Mouse (Mus musculus): ENCODE measurements at regions not wholly inside any gene's neighbourhood (a gene's known extent, or its start where the extent isn't known, plus 50 kb on each side); places are given as distances from the start of the nearest gene placed in this dataset.
"Not testable (repeated sequence)": the region's sequence is repeated elsewhere in the genome, so short reads cannot be mapped to it uniquely, and the experiment has no call there.

- ATAC-seq (replicated peaks; ENCODE audit: extremely low read depth, insufficient read depth, low FRiP score); H3K27ac ChIP-seq (ENCODE audit: low read length); H3K36me3 ChIP-seq (ENCODE audit: control insufficient read depth, insufficient read depth); H3K4me2 ChIP-seq (ENCODE audit: low read depth, low read length); H3K4me3 ChIP-seq (ENCODE audit: low read length); H3K27me3 ChIP-seq (ENCODE audit: control insufficient read depth, insufficient read depth, low read length); H3K9ac ChIP-seq (ENCODE audit: low read length); H3K9me3 ChIP-seq (replicated peaks; ENCODE audit: control insufficient read depth, low read length); H3K4me1 ChIP-seq (ENCODE audit: control insufficient read depth, insufficient read depth, low read length): not testable (repeated sequence)
- WGBS: 84% methylated on average over 2 of the region's 2 CpGs
Observed at GRCm38 (mm10) chr7:77200903-77201302, 971.2 kb downstream of the Agbl1 start.

- 58% methylated on average over 3 of the region's 3 CpGs for WGBS
- H3K36me3 ChIP-seq (ENCODE audit: control insufficient read depth, insufficient read depth): no peaks in the 10 kb centered on the region
- ATAC-seq (replicated peaks; ENCODE audit: extremely low read depth, insufficient read depth, low FRiP score): no peak
- no peak overlapping the region for H3K4me3 ChIP-seq (ENCODE audit: low read length)
- no peaks in the 10 kb centered on the region for H3K4me1 ChIP-seq (ENCODE audit: control insufficient read depth, insufficient read depth, low read length)
- no peak overlapping the region for H3K4me2 ChIP-seq (ENCODE audit: low read depth, low read length)
- no peak overlapping the region for H3K9ac ChIP-seq (ENCODE audit: low read length)
- H3K27ac ChIP-seq (ENCODE audit: low read length): no peak overlapping the region
- no peaks in the 10 kb centered on the region for H3K27me3 ChIP-seq (ENCODE audit: control insufficient read depth, insufficient read depth, low read length)
- no peaks in the 10 kb centered on the region for H3K9me3 ChIP-seq (replicated peaks; ENCODE audit: control insufficient read depth, low read length)
Observed at GRCm38 (mm10) chr7:77205604-77206003, 975.9 kb downstream of the Agbl1 start.

- Histone ChIP-seq H3K27me3 (ENCODE audit: control insufficient read depth, insufficient read depth, low read length) (no peaks in the 10 kb centered on the region), H3K4me2 (ENCODE audit: low read depth, low read length) (no peak overlapping the region)
- WGBS: 61% methylated on average over 1 of the region's 1 CpGs
Observed at GRCm38 (mm10) chr7:77249391-77249790, 1019.7 kb downstream of the Agbl1 start.

GRCm38 (mm10) chr7:77287657-77288056, 1058.0 kb downstream of the Agbl1 start:
- no peak for ATAC-seq (replicated peaks; ENCODE audit: extremely low read depth, insufficient read depth, low FRiP score)
- Histone ChIP-seq H3K9me3 (replicated peaks; ENCODE audit: control insufficient read depth, low read length) (no peaks in the 10 kb centered on the region), H3K27ac (ENCODE audit: low read length) (no peak overlapping the region), H3K27me3 (ENCODE audit: control insufficient read depth, insufficient read depth, low read length) (no peaks in the 10 kb centered on the region), H3K36me3 (ENCODE audit: control insufficient read depth, insufficient read depth) (no peaks in the 10 kb centered on the region), H3K9ac (ENCODE audit: low read length) (no peak overlapping the region), H3K4me2 (ENCODE audit: low read depth, low read length) (no peak overlapping the region), H3K4me1 (ENCODE audit: control insufficient read depth, insufficient read depth, low read length) (no peaks in the 10 kb centered on the region), H3K4me3 (ENCODE audit: low read length) (no peak overlapping the region)
- 61% methylated on average over 4 of the region's 4 CpGs for WGBS

More at GRCm38 (mm10) chr7:77249391-77249790, 1019.7 kb downstream of the Agbl1 start:
- Histone ChIP-seq H3K27ac (ENCODE audit: low read length) (no peak overlapping the region), H3K9ac (ENCODE audit: low read length) (no peak overlapping the region), H3K9me3 (replicated peaks; ENCODE audit: control insufficient read depth, low read length) (no peaks in the 10 kb centered on the region), H3K4me1 (ENCODE audit: control insufficient read depth, insufficient read depth, low read length) (no peaks in the 10 kb centered on the region), H3K4me3 (ENCODE audit: low read length) (no peak overlapping the region), H3K36me3 (ENCODE audit: control insufficient read depth, insufficient read depth) (no peaks in the 10 kb centered on the region)
- no peak for ATAC-seq (replicated peaks; ENCODE audit: extremely low read depth, insufficient read depth, low FRiP score)

- H3K27me3 ChIP-seq (ENCODE audit: control insufficient read depth, insufficient read depth, low read length): no peaks in the 10 kb centered on the region
- H3K27ac ChIP-seq (ENCODE audit: low read length): no peak overlapping the region
- no peak for ATAC-seq (replicated peaks; ENCODE audit: extremely low read depth, insufficient read depth, low FRiP score)
- H3K4me2 ChIP-seq (ENCODE audit: low read depth, low read length): no peak overlapping the region
- no peaks in the 10 kb centered on the region for H3K4me1 ChIP-seq (ENCODE audit: control insufficient read depth, insufficient read depth, low read length)
- no peaks in the 10 kb centered on the region for H3K36me3 ChIP-seq (ENCODE audit: control insufficient read depth, insufficient read depth)
- H3K4me3 ChIP-seq (ENCODE audit: low read length): no peak overlapping the region
- H3K9me3 ChIP-seq (replicated peaks; ENCODE audit: control insufficient read depth, low read length): no peaks in the 10 kb centered on the region
- 34% methylated on average over 5 of the region's 5 CpGs for WGBS
- no peak overlapping the region for H3K9ac ChIP-seq (ENCODE audit: low read length)
Observed at GRCm38 (mm10) chr7:77294984-77295642, 1065.4 kb downstream of the Agbl1 start.

- H3K4me2 ChIP-seq (ENCODE audit: low read depth, low read length): peak overlapping the region; percentile 57
- ATAC-seq (replicated peaks; ENCODE audit: extremely low read depth, insufficient read depth, low FRiP score): no peak
- no peak overlapping the region for H3K27ac ChIP-seq (ENCODE audit: low read length)
- peaks cover 2% of the 10 kb centered on the region; the same call in 1 of the 2 replicates for H3K4me1 ChIP-seq (ENCODE audit: control insufficient read depth, insufficient read depth, low read length)
- no peak overlapping the region for H3K4me3 ChIP-seq (ENCODE audit: low read length)
- WGBS: 50% methylated on average over 3 of the region's 3 CpGs
- no peak overlapping the region for H3K9ac ChIP-seq (ENCODE audit: low read length)
- no peaks in the 10 kb centered on the region for H3K27me3 ChIP-seq (ENCODE audit: control insufficient read depth, insufficient read depth, low read length)
- no peaks in the 10 kb centered on the region for H3K9me3 ChIP-seq (replicated peaks; ENCODE audit: control insufficient read depth, low read length)
- H3K36me3 ChIP-seq (ENCODE audit: control insufficient read depth, insufficient read depth): no peaks in the 10 kb centered on the region
Observed at GRCm38 (mm10) chr7:77303227-77303626, 1073.5 kb downstream of the Agbl1 start.

- H3K27ac ChIP-seq (ENCODE audit: low read length): no peak overlapping the region
- ATAC-seq (replicated peaks; ENCODE audit: extremely low read depth, insufficient read depth, low FRiP score): no peak
- no peak overlapping the region for H3K9ac ChIP-seq (ENCODE audit: low read length)
- H3K27me3 ChIP-seq (ENCODE audit: control insufficient read depth, insufficient read depth, low read length): no peaks in the 10 kb centered on the region
- WGBS: 17% methylated on average over 11 of the region's 11 CpGs
- peaks cover 2% of the 10 kb centered on the region; the same call in 1 of the 2 replicates for H3K4me1 ChIP-seq (ENCODE audit: control insufficient read depth, insufficient read depth, low read length)
- H3K4me2 ChIP-seq (ENCODE audit: low read depth, low read length): peak overlapping the region; percentile 57
- H3K36me3 ChIP-seq (ENCODE audit: control insufficient read depth, insufficient read depth): no peaks in the 10 kb centered on the region
- no peaks in the 10 kb centered on the region for H3K9me3 ChIP-seq (replicated peaks; ENCODE audit: control insufficient read depth, low read length)
- H3K4me3 ChIP-seq (ENCODE audit: low read length): peak overlapping the region; percentile 29
Observed at GRCm38 (mm10) chr7:77303935-77304334, 1074.2 kb downstream of the Agbl1 start.

GRCm38 (mm10) chr7:77305471-77305870, 1075.8 kb downstream of the Agbl1 start:
- Histone ChIP-seq H3K9me3 (replicated peaks; ENCODE audit: control insufficient read depth, low read length) (no peaks in the 10 kb centered on the region), H3K4me2 (ENCODE audit: low read depth, low read length) (no peak overlapping the region), H3K9ac (ENCODE audit: low read length) (no peak overlapping the region), H3K4me3 (ENCODE audit: low read length) (no peak overlapping the region), H3K27ac (ENCODE audit: low read length) (no peak overlapping the region), H3K36me3 (ENCODE audit: control insufficient read depth, insufficient read depth) (no peaks in the 10 kb centered on the region), H3K4me1 (ENCODE audit: control insufficient read depth, insufficient read depth, low read length) (peaks cover 2% of the 10 kb centered on the region; the same call in 1 of the 2 replicates), H3K27me3 (ENCODE audit: control insufficient read depth, insufficient read depth, low read length) (no peaks in the 10 kb centered on the region)
- no peak for ATAC-seq (replicated peaks; ENCODE audit: extremely low read depth, insufficient read depth, low FRiP score)
- 71% methylated on average over 3 of the region's 3 CpGs for WGBS

- ATAC-seq (replicated peaks; ENCODE audit: extremely low read depth, insufficient read depth, low FRiP score): no peak
- no peaks in the 10 kb centered on the region for H3K27me3 ChIP-seq (ENCODE audit: control insufficient read depth, insufficient read depth, low read length)
- WGBS: 63% methylated on average over 2 of the region's 2 CpGs
- no peaks in the 10 kb centered on the region for H3K36me3 ChIP-seq (ENCODE audit: control insufficient read depth, insufficient read depth)
- no peaks in the 10 kb centered on the region for H3K4me1 ChIP-seq (ENCODE audit: control insufficient read depth, insufficient read depth, low read length)
- H3K27ac ChIP-seq (ENCODE audit: low read length): no peak overlapping the region
- no peak overlapping the region for H3K4me3 ChIP-seq (ENCODE audit: low read length)
- H3K9me3 ChIP-seq (replicated peaks; ENCODE audit: control insufficient read depth, low read length): no peaks in the 10 kb centered on the region
- no peak overlapping the region for H3K4me2 ChIP-seq (ENCODE audit: low read depth, low read length)
- no peak overlapping the region for H3K9ac ChIP-seq (ENCODE audit: low read length)
Observed at GRCm38 (mm10) chr7:77311661-77312060, 1082.0 kb downstream of the Agbl1 start.
